Mouse (Mus musculus): ENCODE measurements at regions not wholly inside any gene's neighbourhood (a gene's known extent, or its start where the extent isn't known, plus 50 kb on each side); places are given as distances from the start of the nearest gene placed in this dataset.
A peak's percentile ranks its signal among the peaks of the same experiment; 100 is the strongest.
"Not testable (repeated sequence)": the region's sequence is repeated elsewhere in the genome, so short reads cannot be mapped to it uniquely, and the experiment has no call there.

DNA sequence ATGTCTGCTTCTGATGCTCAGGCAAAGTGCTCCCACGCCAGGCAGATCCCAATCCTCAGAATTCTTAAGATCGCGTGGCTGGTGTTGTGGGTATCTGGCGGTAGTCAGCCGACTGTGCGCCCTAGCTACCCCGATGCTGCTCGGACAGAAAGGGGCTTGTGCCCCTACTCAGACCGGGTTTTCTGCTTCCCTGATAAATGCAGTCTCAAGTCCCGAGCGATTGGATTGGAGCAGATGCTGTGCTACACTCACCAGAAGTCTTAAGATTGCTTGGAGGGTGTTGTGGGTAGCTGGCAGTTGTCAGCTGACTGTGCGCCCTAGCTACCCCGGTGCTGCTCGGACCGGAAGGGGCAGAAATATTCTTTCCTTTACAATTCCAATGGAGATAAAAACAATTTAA, 99.3 kb downstream of the Gm7489 start:
- not testable (repeated sequence) for H3K9ac ChIP-seq (ENCODE audit: low read length); H3K36me3 ChIP-seq (ENCODE audit: control insufficient read depth, insufficient read depth, low read length); H3K27me3 ChIP-seq (ENCODE audit: control insufficient read depth, insufficient read depth, low read length); H3K4me3 ChIP-seq (replicated peaks; ENCODE audit: low read length); ATAC-seq (ENCODE audit: insufficient read depth, low FRiP score); H3K27ac ChIP-seq (ENCODE audit: low read length); H3K9me3 ChIP-seq (replicated peaks; ENCODE audit: control insufficient read depth, low read length); H3K4me1 ChIP-seq (ENCODE audit: control insufficient read depth, insufficient read depth, low read length); H3K4me2 ChIP-seq (ENCODE audit: low read depth, low read length)
- 90% methylated on average over 15 of the region's 15 CpGs for WGBS

DNA sequence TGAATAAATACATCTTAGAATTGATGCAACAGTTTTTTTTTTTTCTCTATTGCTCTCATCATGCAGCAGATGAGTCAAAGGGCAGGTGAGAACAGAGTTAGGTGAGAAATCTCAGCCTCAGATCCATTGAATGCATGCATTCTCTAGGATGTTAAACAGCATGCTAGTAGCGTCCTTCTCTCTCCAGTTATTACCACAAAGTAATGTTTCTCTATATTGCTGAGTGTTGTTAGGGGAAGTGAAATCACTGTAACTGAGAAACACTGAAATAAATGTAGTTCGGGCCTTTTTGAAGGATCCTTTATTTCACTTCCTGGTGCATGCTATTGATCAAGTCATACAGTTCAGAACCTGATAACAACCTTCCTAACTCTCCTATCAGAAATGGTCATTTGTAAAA, 105.2 kb downstream of the Gm7489 start:
- Histone ChIP-seq H3K9me3 (replicated peaks; ENCODE audit: control insufficient read depth, low read length) (no peaks in the 10 kb centered on the region), H3K36me3 (ENCODE audit: control insufficient read depth, insufficient read depth, low read length) (no peaks in the 10 kb centered on the region), H3K27ac (ENCODE audit: low read length) (no peak overlapping the region), H3K27me3 (ENCODE audit: control insufficient read depth, insufficient read depth, low read length) (no peaks in the 10 kb centered on the region), H3K4me3 (replicated peaks; ENCODE audit: low read length) (no peak overlapping the region), H3K9ac (ENCODE audit: low read length) (no peak overlapping the region), H3K4me2 (ENCODE audit: low read depth, low read length) (no peak overlapping the region), H3K4me1 (ENCODE audit: control insufficient read depth, insufficient read depth, low read length) (no peaks in the 10 kb centered on the region)
- ATAC-seq (ENCODE audit: insufficient read depth, low FRiP score) = no peak
- WGBS = 75% methylated on average over 2 of the region's 2 CpGs

DNA sequence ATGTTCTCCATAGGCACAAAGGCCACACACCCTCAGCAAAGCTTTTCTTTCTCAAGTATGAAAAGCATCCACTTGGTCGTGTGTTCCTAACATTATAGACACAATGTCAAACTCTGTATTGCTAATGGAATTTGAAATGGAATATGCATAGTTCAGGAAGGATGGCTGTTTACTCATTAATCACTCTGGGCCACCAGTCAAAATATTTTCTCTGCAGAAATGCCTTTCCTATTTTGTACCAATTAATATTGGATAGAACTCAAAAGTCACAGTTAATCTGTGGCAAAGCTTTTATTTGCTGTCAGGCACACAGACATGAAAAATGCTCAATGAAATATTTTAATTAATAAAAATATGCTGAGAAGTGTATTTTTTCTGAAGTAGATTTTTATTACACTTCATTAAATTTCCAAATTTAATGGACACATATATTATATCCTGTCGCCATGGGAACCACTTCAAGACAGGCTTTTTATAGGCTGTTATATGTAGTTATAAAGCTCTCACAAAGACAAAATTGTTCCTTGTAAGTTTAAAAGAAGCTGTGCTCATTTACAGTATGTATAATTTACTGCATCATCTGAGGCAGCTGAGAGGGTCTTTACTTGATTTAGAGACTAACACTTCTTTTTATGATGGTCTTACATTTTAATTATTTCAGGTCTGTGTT, 110.6 kb downstream of the Gm7489 start:
- H3K27ac ChIP-seq (ENCODE audit: low read length) = no peak overlapping the region
- H3K9ac ChIP-seq (ENCODE audit: low read length) = no peak overlapping the region
- H3K36me3 ChIP-seq (ENCODE audit: control insufficient read depth, insufficient read depth, low read length) = no peaks in the 10 kb centered on the region
- no peaks in the 10 kb centered on the region for H3K4me1 ChIP-seq (ENCODE audit: control insufficient read depth, insufficient read depth, low read length)
- H3K27me3 ChIP-seq (ENCODE audit: control insufficient read depth, insufficient read depth, low read length) = no peaks in the 10 kb centered on the region
- no peak overlapping the region for H3K4me3 ChIP-seq (replicated peaks; ENCODE audit: low read length)
- ATAC-seq (ENCODE audit: insufficient read depth, low FRiP score) = no peak
- H3K4me2 ChIP-seq (ENCODE audit: low read depth, low read length) = no peak overlapping the region
- H3K9me3 ChIP-seq (replicated peaks; ENCODE audit: control insufficient read depth, low read length) = no peaks in the 10 kb centered on the region
- WGBS = 57% methylated on average over 2 of the region's 2 CpGs

DNA sequence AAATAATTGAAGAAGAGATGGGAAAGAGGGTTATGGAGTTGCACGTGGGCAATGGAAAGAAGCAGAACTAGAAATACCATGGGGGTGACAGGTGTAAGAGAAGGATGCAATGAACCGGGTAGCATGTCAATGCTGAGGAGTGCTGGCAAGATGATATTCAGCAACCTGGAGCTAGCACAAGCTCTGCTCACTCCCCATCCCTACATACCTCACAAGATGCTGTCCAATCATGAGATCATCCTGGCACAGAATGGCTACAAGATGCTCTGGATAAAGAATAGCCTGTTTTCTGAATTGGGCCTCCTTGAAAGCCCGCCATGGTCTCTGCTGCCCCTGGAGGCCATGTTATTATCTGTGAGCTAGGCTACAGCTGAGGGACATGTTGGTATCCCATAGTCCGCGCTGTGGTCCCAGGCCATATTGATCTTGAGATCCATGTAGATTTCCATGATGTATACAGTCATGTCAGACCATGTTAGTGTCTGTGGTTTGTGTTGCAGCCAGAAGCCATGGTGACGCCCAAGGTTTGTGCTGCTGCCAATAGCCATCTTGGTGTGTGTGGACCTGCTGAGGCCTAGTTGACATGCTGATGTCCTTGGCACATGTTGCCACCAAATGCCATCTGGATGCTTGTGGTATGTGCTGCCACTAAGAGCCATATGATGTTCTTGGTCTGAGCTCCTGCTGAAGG, 114.0 kb downstream of the Gm7489 start:
- no peaks in the 10 kb centered on the region for H3K27me3 ChIP-seq (ENCODE audit: control insufficient read depth, insufficient read depth, low read length)
- no peak overlapping the region for H3K4me2 ChIP-seq (ENCODE audit: low read depth, low read length)
- no peak overlapping the region for H3K27ac ChIP-seq (ENCODE audit: low read length)
- H3K9me3 ChIP-seq (replicated peaks; ENCODE audit: control insufficient read depth, low read length) = no peaks in the 10 kb centered on the region
- no peak overlapping the region for H3K4me3 ChIP-seq (replicated peaks; ENCODE audit: low read length)
- 87% methylated on average over 6 of the region's 6 CpGs for WGBS
- ATAC-seq (ENCODE audit: insufficient read depth, low FRiP score) = no peak
- no peak overlapping the region for H3K9ac ChIP-seq (ENCODE audit: low read length)
- no peaks in the 10 kb centered on the region for H3K36me3 ChIP-seq (ENCODE audit: control insufficient read depth, insufficient read depth, low read length)
- H3K4me1 ChIP-seq (ENCODE audit: control insufficient read depth, insufficient read depth, low read length) = no peaks in the 10 kb centered on the region

DNA sequence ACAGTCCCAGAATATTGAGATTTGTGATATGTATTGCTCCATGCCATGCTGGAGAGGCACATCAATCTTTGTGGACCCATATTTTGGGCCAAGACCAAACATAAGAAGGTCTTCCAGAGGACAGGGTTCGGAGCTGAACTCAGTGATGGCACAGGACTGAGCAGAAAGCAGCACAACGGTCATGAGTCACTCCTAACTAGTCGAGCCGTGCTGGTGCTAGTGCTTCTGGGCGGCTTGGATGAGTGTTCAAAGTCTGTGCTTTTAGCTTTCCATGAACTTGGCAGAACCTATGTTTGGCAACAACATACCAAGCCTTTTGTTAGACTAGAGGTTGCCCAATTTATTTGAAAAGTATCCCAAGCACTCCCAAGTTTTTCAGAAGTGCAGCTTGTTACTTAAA, 149.1 kb downstream of the Gm7489 start:
- 82% methylated on average over 5 of the region's 5 CpGs for WGBS
- no peaks in the 10 kb centered on the region for H3K4me1 ChIP-seq (ENCODE audit: control insufficient read depth, insufficient read depth, low read length)

DNA sequence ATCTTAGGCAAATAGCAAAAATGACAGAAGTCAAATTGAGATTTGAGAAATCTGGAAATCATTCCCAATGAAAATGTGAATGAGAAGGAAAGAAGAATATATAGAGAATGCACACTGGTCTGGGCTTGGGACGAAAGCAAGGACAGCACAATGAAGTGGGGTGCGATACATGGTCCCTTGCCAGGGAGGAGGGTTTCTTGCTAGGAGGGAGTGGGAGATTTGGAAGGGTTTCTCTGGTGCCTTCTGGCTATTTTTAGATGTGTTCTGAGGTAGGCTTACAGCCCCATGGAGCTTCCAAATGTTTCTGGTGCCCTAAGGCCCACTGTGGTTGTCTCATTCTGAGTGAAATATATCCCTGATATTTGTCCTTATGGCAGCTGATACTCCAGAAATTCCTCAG, 166.0 kb downstream of the Gm7489 start:
- H3K36me3 ChIP-seq (ENCODE audit: control insufficient read depth, insufficient read depth, low read length) = no peaks in the 10 kb centered on the region
- H3K27ac ChIP-seq (ENCODE audit: low read length) = no peak overlapping the region
- no peaks in the 10 kb centered on the region for H3K27me3 ChIP-seq (ENCODE audit: control insufficient read depth, insufficient read depth, low read length)
- H3K4me3 ChIP-seq (replicated peaks; ENCODE audit: low read length) = no peak overlapping the region
- H3K4me1 ChIP-seq (ENCODE audit: control insufficient read depth, insufficient read depth, low read length) = no peaks in the 10 kb centered on the region
- ATAC-seq (ENCODE audit: insufficient read depth, low FRiP score) = no peak
- no peak overlapping the region for H3K9ac ChIP-seq (ENCODE audit: low read length)
- no peak overlapping the region for H3K4me2 ChIP-seq (ENCODE audit: low read depth, low read length)
- 93% methylated on average over 2 of the region's 2 CpGs for WGBS
- H3K9me3 ChIP-seq (replicated peaks; ENCODE audit: control insufficient read depth, low read length) = no peaks in the 10 kb centered on the region

More for the DNA sequence above, 149.1 kb downstream of the Gm7489 start:
- no peak overlapping the region for H3K9ac ChIP-seq (ENCODE audit: low read length)
- no peak for ATAC-seq (ENCODE audit: insufficient read depth, low FRiP score)
- H3K27me3 ChIP-seq (ENCODE audit: control insufficient read depth, insufficient read depth, low read length) = no peaks in the 10 kb centered on the region
- no peak overlapping the region for H3K27ac ChIP-seq (ENCODE audit: low read length)
- H3K9me3 ChIP-seq (replicated peaks; ENCODE audit: control insufficient read depth, low read length) = no peaks in the 10 kb centered on the region
- no peak overlapping the region for H3K4me2 ChIP-seq (ENCODE audit: low read depth, low read length)
- no peak overlapping the region for H3K4me3 ChIP-seq (replicated peaks; ENCODE audit: low read length)
- H3K36me3 ChIP-seq (ENCODE audit: control insufficient read depth, insufficient read depth, low read length) = no peaks in the 10 kb centered on the region

DNA sequence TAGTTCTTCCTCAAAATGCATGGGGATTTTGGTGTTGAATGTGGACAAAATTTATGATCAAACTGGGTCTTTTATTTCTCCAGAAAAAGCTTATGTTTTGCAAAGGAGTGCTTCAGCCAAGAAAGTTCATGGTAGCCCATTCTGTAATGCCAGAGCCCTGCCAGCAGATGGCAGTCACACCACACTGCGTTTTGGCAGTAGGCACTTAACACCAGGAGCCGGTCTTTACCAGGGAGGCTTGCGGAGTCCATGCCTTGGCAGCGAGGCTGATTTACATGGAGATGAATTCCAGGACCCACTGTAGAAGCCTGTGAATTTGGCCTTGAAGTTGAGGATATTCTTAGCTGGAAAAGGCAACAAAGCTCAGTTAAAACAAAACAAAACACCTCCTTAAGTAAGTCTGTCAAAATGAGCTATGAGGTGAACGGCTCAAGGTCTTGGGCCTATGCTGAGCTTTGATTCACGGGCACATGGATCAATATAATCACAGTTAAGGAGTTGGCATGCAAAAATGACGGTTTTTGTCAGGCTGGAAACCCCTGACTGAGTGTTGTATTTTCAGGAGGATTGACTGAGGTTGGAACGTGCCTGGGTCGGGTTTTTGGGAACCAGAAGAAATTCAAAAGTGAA, 185.4 kb downstream of the Gm7489 start:
- WGBS = 29% methylated on average over 9 of the region's 9 CpGs
- no peaks in the 10 kb centered on the region for H3K27me3 ChIP-seq (ENCODE audit: control insufficient read depth, insufficient read depth, low read length)
- peak; percentile 71; the same call in 1 of the 2 replicates for ATAC-seq (ENCODE audit: insufficient read depth, low FRiP score)
- no peaks in the 10 kb centered on the region for H3K36me3 ChIP-seq (ENCODE audit: control insufficient read depth, insufficient read depth, low read length)
- H3K27ac ChIP-seq (ENCODE audit: low read length) = no peak overlapping the region
- no peak overlapping the region for H3K9ac ChIP-seq (ENCODE audit: low read length)
- H3K4me3 ChIP-seq (replicated peaks; ENCODE audit: low read length) = no peak overlapping the region
- no peak overlapping the region for H3K4me2 ChIP-seq (ENCODE audit: low read depth, low read length)
- H3K9me3 ChIP-seq (replicated peaks; ENCODE audit: control insufficient read depth, low read length) = no peaks in the 10 kb centered on the region
- peaks cover 2% of the 10 kb centered on the region; the same call in 1 of the 2 replicates for H3K4me1 ChIP-seq (ENCODE audit: control insufficient read depth, insufficient read depth, low read length)

DNA sequence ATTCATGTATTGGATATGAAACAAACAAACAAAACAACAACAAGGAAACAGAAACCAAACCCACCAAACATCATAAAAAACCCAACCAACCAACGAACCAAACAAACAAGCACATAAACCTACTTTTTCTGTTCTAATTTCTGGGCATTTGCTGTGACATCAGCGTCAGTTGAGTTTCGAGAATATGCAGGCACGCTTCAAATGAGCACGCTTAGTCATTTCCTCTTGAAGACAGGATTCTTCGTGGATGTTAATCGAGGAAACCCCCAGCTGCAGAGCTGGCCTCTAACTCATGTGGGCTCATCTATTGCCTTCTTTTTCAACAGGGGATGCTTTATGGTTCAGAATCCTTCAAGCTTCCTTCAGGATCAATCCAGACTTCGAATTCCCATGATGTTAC, 187.0 kb downstream of the Gm7489 start:
- H3K36me3 ChIP-seq (ENCODE audit: control insufficient read depth, insufficient read depth, low read length) = no peaks in the 10 kb centered on the region

DNA sequence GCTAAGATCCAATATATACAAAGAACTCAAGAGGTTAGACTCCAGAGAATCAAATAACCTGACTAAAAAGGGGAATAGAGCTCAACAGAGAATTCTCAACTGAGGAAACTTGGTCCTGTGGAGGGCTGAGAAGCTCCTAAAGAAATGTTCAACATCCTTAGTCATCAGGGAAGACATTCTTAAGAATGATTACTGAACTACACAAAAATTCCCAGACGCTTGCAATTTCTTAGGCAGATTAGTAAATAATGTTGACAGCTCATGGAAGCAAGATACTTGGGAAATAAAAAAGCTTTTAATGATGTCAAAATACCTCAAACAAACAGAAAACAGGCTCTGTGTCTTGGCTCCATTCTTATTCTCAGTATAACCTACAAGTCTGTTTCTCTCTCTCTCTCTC, 206.6 kb downstream of the Gm7489 start:
- H3K9ac ChIP-seq (ENCODE audit: low read length) = no peak overlapping the region
- H3K27ac ChIP-seq (ENCODE audit: low read length) = no peak overlapping the region
- H3K27me3 ChIP-seq (ENCODE audit: control insufficient read depth, insufficient read depth, low read length) = no peaks in the 10 kb centered on the region
- no peaks in the 10 kb centered on the region for H3K36me3 ChIP-seq (ENCODE audit: control insufficient read depth, insufficient read depth, low read length)
- no peak for ATAC-seq (ENCODE audit: insufficient read depth, low FRiP score)
- no peak overlapping the region for H3K4me2 ChIP-seq (ENCODE audit: low read depth, low read length)
- no peaks in the 10 kb centered on the region for H3K9me3 ChIP-seq (replicated peaks; ENCODE audit: control insufficient read depth, low read length)
- 38% methylated on average over 1 of the region's 1 CpGs for WGBS
- no peaks in the 10 kb centered on the region for H3K4me1 ChIP-seq (ENCODE audit: control insufficient read depth, insufficient read depth, low read length)
- no peak overlapping the region for H3K4me3 ChIP-seq (replicated peaks; ENCODE audit: low read length)

More for the DNA sequence above, 187.0 kb downstream of the Gm7489 start:
- H3K4me3 ChIP-seq (replicated peaks; ENCODE audit: low read length) = no peak overlapping the region
- no peak overlapping the region for H3K9ac ChIP-seq (ENCODE audit: low read length)
- 46% methylated on average over 8 of the region's 8 CpGs for whole genome bisulfite sequencing
- no peaks in the 10 kb centered on the region for H3K9me3 ChIP-seq (replicated peaks; ENCODE audit: control insufficient read depth, low read length)
- ATAC-seq (ENCODE audit: insufficient read depth, low FRiP score) = no peak
- H3K27ac ChIP-seq (ENCODE audit: low read length) = no peak overlapping the region
- H3K27me3 ChIP-seq (ENCODE audit: control insufficient read depth, insufficient read depth, low read length) = no peaks in the 10 kb centered on the region
- H3K4me2 ChIP-seq (ENCODE audit: low read depth, low read length) = no peak overlapping the region
- peaks cover 2% of the 10 kb centered on the region; the same call in 1 of the 2 replicates for H3K4me1 ChIP-seq (ENCODE audit: control insufficient read depth, insufficient read depth, low read length)

All from stomach, embryonic 16.5 days (tissue).